Comparison of ENCODE assay signal across 22 mouse cellular contexts in genomic region chr3:125049654-125050053, GRCm38 (mm10).
"Had no signal": no experiment of that assay in that cellular context is flagged by ENCODE, and none has a peak within 500 bp of the region (broad histone marks: within the 10 kb centered on the region; RNA-seq: fewer than 3 reads in every experiment).

No protein-coding gene starts in this region.

- H3K9ac ChIP-seq: intestine, embryonic 15.5 days; limb, embryonic 13.5 days; liver, embryonic 14.5 days; liver, postnatal 0 days; lung, embryonic 15.5 days; neural tube, embryonic 13.5 days; stomach, embryonic 15.5 days had no signal

- H3K4me3 ChIP-seq: intestine, embryonic 15.5 days; limb, embryonic 10.5 days; limb, embryonic 13.5 days; lung, embryonic 15.5 days; myocyte; neural tube, embryonic 13.5 days; stomach, embryonic 15.5 days had no signal

- H3K4me1 ChIP-seq: intestine, embryonic 15.5 days; limb, embryonic 10.5 days; limb, embryonic 13.5 days; lung, embryonic 15.5 days; neural tube, embryonic 13.5 days; stomach, embryonic 15.5 days had no signal

- DNase-seq: kidney, adult 11 months; kidney, adult 8-10 months; kidney, postnatal 10 days; kidney, postnatal 36 days; liver; liver, postnatal 0 days; lung, postnatal 10 days; lung, postnatal 4 days; retina, postnatal 1 day; right cerebral cortex, postnatal 25 days; spleen, adult 18-20 months; thymus, postnatal 25 days had no signal

- ATAC-seq: intestine, embryonic 15.5 days; liver, postnatal 0 days; midbrain, embryonic 16.5 days had no signal

- H3K4me2 ChIP-seq: intestine, embryonic 15.5 days; limb, embryonic 13.5 days; lung, embryonic 15.5 days; midbrain, embryonic 11.5 days; neural tube, embryonic 13.5 days; stomach, embryonic 15.5 days had no signal

- H3K9me3 ChIP-seq: intestine, embryonic 15.5 days; limb, embryonic 10.5 days; limb, embryonic 13.5 days; lung, embryonic 15.5 days; neural tube, embryonic 13.5 days; stomach, embryonic 15.5 days had no signal

- H3K36me3 ChIP-seq: intestine, embryonic 15.5 days; limb, embryonic 10.5 days; limb, embryonic 13.5 days; lung, embryonic 15.5 days; neural tube, embryonic 13.5 days; stomach, embryonic 15.5 days had no signal

- H3K27ac ChIP-seq: intestine, embryonic 15.5 days; limb, embryonic 10.5 days; limb, embryonic 13.5 days; liver, embryonic 14.5 days; lung, embryonic 15.5 days; neural tube, embryonic 13.5 days; stomach, embryonic 15.5 days had no signal

- H3K27me3 ChIP-seq: intestine, embryonic 15.5 days; limb, embryonic 13.5 days; lung, embryonic 15.5 days; neural tube, embryonic 13.5 days; stomach, embryonic 15.5 days had no signal
